Mouse (Mus musculus) midbrain, embryonic 10.5 days (tissue): ENCODE measurements around the gene Cdh23. TPM values are rescaled to one million over a fixed set of nuclear protein-coding genes. Genes with fewer than 3 reads are reported as not detected.

ENCODE experiments used
- DNase-seq: peaks from one replicate; pipeline ENCODE4 v3.0.0-alpha.2; 2017; ENCODE audit warnings: low spot score
- H3K27ac ChIP-seq: fragments of 300-500 bp; sonication (generic); replicated peaks from 2 replicates; pipeline ENCODE4 v1.5.1; 2016; ENCODE audit warnings: mild to moderate bottlenecking
- H3K27me3 ChIP-seq: fragments of 300-500 bp; sonication (generic); 2 replicates; pipeline ENCODE4 v1.6.1; 2016; ENCODE audit warnings: low read depth, mild to moderate bottlenecking; ENCODE audit not compliant: poor library complexity, severe bottlenecking
- H3K36me3 ChIP-seq: fragments of 300-500 bp; sonication (generic); 2 replicates; pipeline ENCODE4 v1.6.1; 2016; ENCODE audit warnings: mild to moderate bottlenecking, moderate library complexity
- H3K4me1 ChIP-seq: fragments of 300-500 bp; sonication (generic); 2 replicates; pipeline ENCODE4 v1.6.1; 2016
- H3K4me3 ChIP-seq: fragments of 300-500 bp; sonication (generic); 2 replicates; pipeline ENCODE4 v1.5.1; 2016; ENCODE audit warnings: mild to moderate bottlenecking, moderate library complexity
- H3K9me3 ChIP-seq: fragments of 300-500 bp; sonication (generic); replicated peaks from 2 replicates; pipeline ENCODE4 v1.6.1; 2016; ENCODE audit warnings: mild to moderate bottlenecking
- WGBS: fragments of 180-500 bp; shearing (Covaris S2); methylation state at CpG from one replicate; pipeline ENCODE4 v1.1.7; 2016; 5-methylcytosine and 5-hydroxymethylcytosine counted together
- polyA plus RNA-seq: library from polyadenylated mRNA; unstranded; fragments of >200 nt; fragmentation: Nextera tagmentation; extraction: Ambion mirVana; gene quantifications from 2 replicates; pipeline ENCODE4 v1.2.1, GENCODE M21; 2016

The Cdh23 gene
- polyA plus RNA-seq, 1 experiment from 2014 or later: 0.53 TPM

GRCm38 (mm10) chr10:60696975-60697374, 685 bp upstream of the Cdh23 start:
- Histone ChIP-seq H3K9me3 (no peaks in the 10 kb centered on the region), H3K36me3 (no peaks in the 10 kb centered on the region), H3K27me3 (peaks cover 19% of the 10 kb centered on the region), H3K4me1 (no peaks in the 10 kb centered on the region), H3K4me3 (no peak overlapping the region), H3K27ac (no peak overlapping the region)
- WGBS: 18% methylated on average over 5 of the region's 5 CpGs
- DNase-seq: peak; percentile 68

- no peak for DNase-seq
- WGBS: 81% methylated on average over 20 of the region's 20 CpGs
- peaks cover 50% of the 10 kb centered on the region for H3K27me3 ChIP-seq
Observed at GRCm38 (mm10) chr10:60691671-60692390, 4.5 kb downstream of the Cdh23 start.

GRCm38 (mm10) chr10:60690960-60691359, 5.3 kb downstream of the Cdh23 start:
- peaks cover 59% of the 10 kb centered on the region for H3K27me3 ChIP-seq
- 58% methylated on average over 6 of the region's 6 CpGs for WGBS
- no peak for DNase-seq
- no peak overlapping the region for H3K4me3 ChIP-seq
- no peaks in the 10 kb centered on the region for H3K9me3 ChIP-seq
- no peak overlapping the region for H3K27ac ChIP-seq
- peaks cover 20% of the 10 kb centered on the region for H3K4me1 ChIP-seq
- no peaks in the 10 kb centered on the region for H3K36me3 ChIP-seq

More at GRCm38 (mm10) chr10:60691671-60692390, 4.5 kb downstream of the Cdh23 start:
- no peak overlapping the region for H3K27ac ChIP-seq
- peaks cover 11% of the 10 kb centered on the region for H3K4me1 ChIP-seq
- no peak overlapping the region for H3K4me3 ChIP-seq
- H3K36me3 ChIP-seq: no peaks in the 10 kb centered on the region
- no peaks in the 10 kb centered on the region for H3K9me3 ChIP-seq

GRCm38 (mm10) chr10:60689396-60689795, 6.9 kb downstream of the Cdh23 start:
- Histone ChIP-seq H3K36me3 (no peaks in the 10 kb centered on the region), H3K27me3 (peaks cover 74% of the 10 kb centered on the region), H3K27ac (no peak overlapping the region), H3K9me3 (no peaks in the 10 kb centered on the region), H3K4me3 (no peak overlapping the region), H3K4me1 (peaks cover 25% of the 10 kb centered on the region)
- 73% methylated on average over 4 of the region's 4 CpGs for WGBS
- no peak for DNase-seq

- no peak overlapping the region; the same call in 1 of the 2 replicates for H3K27ac ChIP-seq
- no peaks in the 10 kb centered on the region for H3K9me3 ChIP-seq
- peaks cover 25% of the 10 kb centered on the region for H3K4me1 ChIP-seq
Observed at GRCm38 (mm10) chr10:60687011-60687776, 9.1 kb downstream of the Cdh23 start.

GRCm38 (mm10) chr10:60686641-60686975, 9.7 kb downstream of the Cdh23 start:
- peak; percentile 53 for DNase-seq
- peaks cover 25% of the 10 kb centered on the region for H3K4me1 ChIP-seq
- peak overlapping the region; percentile 70 for H3K4me3 ChIP-seq
- no peak overlapping the region; the same call in 1 of the 2 replicates for H3K27ac ChIP-seq
- WGBS: 0% methylated on average over 37 of the region's 37 CpGs
- H3K9me3 ChIP-seq: no peaks in the 10 kb centered on the region
- no peaks in the 10 kb centered on the region for H3K36me3 ChIP-seq
- peaks cover 87% of the 10 kb centered on the region for H3K27me3 ChIP-seq

More at GRCm38 (mm10) chr10:60687011-60687776, 9.1 kb downstream of the Cdh23 start:
- Histone ChIP-seq H3K36me3 (no peaks in the 10 kb centered on the region), H3K27me3 (peaks cover 93% of the 10 kb centered on the region), H3K4me3 (peak overlapping the region; percentile 70)
- WGBS: under 1% methylated on average over 76 of the region's 76 CpGs
- DNase-seq: peak; percentile 60

- DNase-seq: peak; percentile 26
- Histone ChIP-seq H3K9me3 (no peaks in the 10 kb centered on the region), H3K27me3 (peaks cover 85% of the 10 kb centered on the region), H3K4me3 (peak overlapping the region; percentile 70), H3K36me3 (no peaks in the 10 kb centered on the region), H3K27ac (no peak overlapping the region), H3K4me1 (peaks cover 24% of the 10 kb centered on the region)
- WGBS: 6% methylated on average over 50 of the region's 50 CpGs
Observed at GRCm38 (mm10) chr10:60685764-60686640, 10.3 kb downstream of the Cdh23 start.

GRCm38 (mm10) chr10:60678926-60679325, 17.4 kb downstream of the Cdh23 start:
- H3K4me3 ChIP-seq: no peak overlapping the region
- H3K36me3 ChIP-seq: no peaks in the 10 kb centered on the region
- H3K27ac ChIP-seq: no peak overlapping the region
- H3K27me3 ChIP-seq: peaks cover 14% of the 10 kb centered on the region
- no peaks in the 10 kb centered on the region for H3K4me1 ChIP-seq
- 88% methylated on average over 3 of the region's 3 CpGs for WGBS
- DNase-seq: no peak
- H3K9me3 ChIP-seq: no peaks in the 10 kb centered on the region

GRCm38 (mm10) chr10:60677319-60677718, 19.0 kb downstream of the Cdh23 start:
- no peaks in the 10 kb centered on the region for H3K36me3 ChIP-seq
- no peaks in the 10 kb centered on the region for H3K27me3 ChIP-seq
- H3K4me1 ChIP-seq: no peaks in the 10 kb centered on the region
- H3K27ac ChIP-seq: no peak overlapping the region
- H3K9me3 ChIP-seq: no peaks in the 10 kb centered on the region
- 81% methylated on average over 4 of the region's 4 CpGs for WGBS
- DNase-seq: no peak
- no peak overlapping the region for H3K4me3 ChIP-seq

GRCm38 (mm10) chr10:60670166-60670565, 26.1 kb downstream of the Cdh23 start:
- DNase-seq: no peak
- Histone ChIP-seq H3K4me3 (no peak overlapping the region), H3K27me3 (no peaks in the 10 kb centered on the region), H3K27ac (no peak overlapping the region), H3K36me3 (no peaks in the 10 kb centered on the region), H3K9me3 (no peaks in the 10 kb centered on the region), H3K4me1 (no peaks in the 10 kb centered on the region)
- 83% methylated on average over 8 of the region's 8 CpGs for WGBS

- Histone ChIP-seq H3K4me3 (no peak overlapping the region), H3K9me3 (no peaks in the 10 kb centered on the region), H3K27me3 (no peaks in the 10 kb centered on the region), H3K4me1 (no peaks in the 10 kb centered on the region), H3K27ac (no peak overlapping the region), H3K36me3 (no peaks in the 10 kb centered on the region)
- DNase-seq: no peak
- 92% methylated on average over 3 of the region's 3 CpGs for WGBS
Observed at GRCm38 (mm10) chr10:60668591-60668990, 27.7 kb downstream of the Cdh23 start.

GRCm38 (mm10) chr10:60660986-60661385, 35.3 kb downstream of the Cdh23 start:
- no peak for DNase-seq
- Histone ChIP-seq H3K27ac (no peak overlapping the region), H3K9me3 (no peaks in the 10 kb centered on the region), H3K27me3 (no peaks in the 10 kb centered on the region), H3K4me1 (no peaks in the 10 kb centered on the region), H3K36me3 (no peaks in the 10 kb centered on the region), H3K4me3 (no peak overlapping the region)
- WGBS: 73% methylated on average over 9 of the region's 9 CpGs
